Mouse (Mus musculus): ENCODE measurements around the gene Sbf2. TPM values are rescaled to one million over a fixed set of nuclear protein-coding genes. Genes with fewer than 3 reads are reported as not detected.
A peak's percentile ranks its signal among the peaks of the same experiment; 100 is the strongest.

Gene Sbf2
- polyA plus RNA-seq (2014; fragmentation: Nextera tagmentation; extraction: Ambion mirVana): 13.8 and 14.6 TPM in 2 replicates

DNA sequence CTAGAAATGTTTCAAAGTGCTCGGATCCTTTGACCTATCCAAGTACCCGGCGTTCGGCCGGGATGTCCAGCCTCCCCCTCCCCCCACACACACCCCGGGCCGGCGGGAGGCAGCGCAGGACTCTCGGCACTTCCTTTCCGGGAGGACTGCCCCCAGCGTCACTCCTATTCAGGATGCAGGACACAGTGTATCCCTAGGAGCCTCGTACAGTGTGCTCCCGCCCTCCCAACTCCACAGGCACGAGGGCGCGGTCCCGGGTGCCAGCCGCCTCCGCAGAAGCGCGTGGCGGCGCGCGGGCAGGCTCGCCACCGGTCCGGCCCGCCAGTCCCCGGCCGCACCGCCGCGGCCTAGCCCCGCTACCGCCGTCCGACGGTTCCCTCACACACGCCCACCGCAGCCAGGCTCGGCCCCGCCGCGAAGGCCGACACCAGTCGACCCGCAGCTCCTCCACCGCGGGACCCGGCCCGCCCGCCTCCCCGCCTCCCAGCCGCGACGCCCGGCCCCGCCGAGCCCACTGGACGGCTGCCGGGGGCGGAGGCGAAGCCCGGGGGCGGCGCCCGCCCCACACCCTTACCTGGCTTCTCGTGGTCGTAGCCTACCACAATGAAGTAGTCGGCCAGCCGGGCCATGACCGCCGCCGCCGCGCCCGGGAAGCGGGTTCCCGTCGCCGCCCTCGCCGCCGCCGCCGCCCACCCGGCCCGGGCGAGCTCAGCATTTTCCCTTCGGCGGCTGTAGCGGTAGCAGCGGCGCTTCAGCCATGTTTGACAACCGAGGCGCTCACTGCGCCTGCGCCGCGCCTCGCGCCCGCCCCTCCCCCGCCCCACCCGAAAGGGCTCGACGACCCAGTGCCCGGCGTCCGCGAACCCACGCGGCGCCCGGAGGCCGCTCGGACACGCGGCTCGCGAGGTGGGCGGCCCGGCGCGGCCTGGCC, at the start of gene Sbf2:
Gene Sbf2, minus strand, starts transcription at position 790 of the 931 bp plus-strand sequence.
- Histone ChIP-seq H3K4me2 (peak within 1 kb of the TSS; percentile 81), H3K9me3 (ENCODE audit: control insufficient read depth, low read length) (no peaks in the 10 kb centered on the region), H3K9ac (ENCODE audit: low read depth, low read length) (peak within 1 kb of the TSS; percentile 76), H3K27ac (ENCODE audit: low read depth, low read length) (peak within 1 kb of the TSS; percentile 85), H3K4me1 (replicated peaks; ENCODE audit: control insufficient read depth, insufficient read depth, low read length) (peaks cover 11% of the 10 kb centered on the region), H3K4me3 (ENCODE audit: low read depth, low read length) (peak within 1 kb of the TSS; percentile 74), H3K27me3 (replicated peaks; ENCODE audit: control insufficient read depth, insufficient read depth, low read length) (peaks cover 55% of the 10 kb centered on the region), H3K36me3 (ENCODE audit: control insufficient read depth, insufficient read depth, low read length) (no peaks in the 10 kb centered on the region)
- WGBS: 1% methylated on average over 112 of the region's 127 CpGs
- DNase-seq (ENCODE audit: low spot score) (peak; percentile 90), ATAC-seq (replicated peaks; ENCODE audit: low FRiP score) (peak; percentile 83)

DNA sequence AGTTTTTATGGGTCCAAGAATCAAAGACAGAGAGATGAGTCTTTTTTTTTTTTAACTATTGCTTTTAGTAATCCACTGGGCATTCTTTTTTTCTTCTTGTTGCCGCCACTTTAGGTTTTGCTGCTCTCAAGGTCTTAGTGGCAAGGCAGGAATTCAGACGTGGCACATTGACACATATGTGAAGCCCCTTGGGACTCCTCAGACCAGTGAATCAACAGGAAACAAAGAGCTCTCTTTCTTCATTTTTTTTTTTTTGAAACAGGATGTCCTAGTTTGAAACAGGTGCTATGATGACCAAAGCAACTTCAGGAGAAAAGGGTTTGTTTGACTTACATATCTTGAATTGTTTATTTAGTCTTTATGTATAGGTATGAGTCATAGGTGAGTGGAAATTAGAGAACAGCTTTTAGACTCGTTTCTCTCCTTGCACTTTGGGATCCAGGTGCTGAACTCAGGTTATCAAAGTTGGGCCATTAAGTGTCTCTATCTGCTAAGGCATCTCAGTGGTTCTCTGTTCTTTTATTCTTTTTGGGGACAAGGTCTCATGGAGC, 43.7 kb upstream of the Sbf2 start:
- no peak overlapping the region for H3K27ac ChIP-seq (ENCODE audit: low read depth, low read length)
- WGBS: 58% methylated on average over 3 of the region's 3 CpGs
- no peaks in the 10 kb centered on the region for H3K27me3 ChIP-seq (replicated peaks; ENCODE audit: control insufficient read depth, insufficient read depth, low read length)
- H3K36me3 ChIP-seq (ENCODE audit: control insufficient read depth, insufficient read depth, low read length): no peaks in the 10 kb centered on the region
- no peak overlapping the region for H3K4me2 ChIP-seq
- no peaks in the 10 kb centered on the region for H3K9me3 ChIP-seq (ENCODE audit: control insufficient read depth, low read length)
- DNase-seq (ENCODE audit: low spot score): no peak
- H3K9ac ChIP-seq (ENCODE audit: low read depth, low read length): no peak overlapping the region
- ATAC-seq (replicated peaks; ENCODE audit: low FRiP score): no peak
- H3K4me3 ChIP-seq (ENCODE audit: low read depth, low read length): no peak overlapping the region
- H3K4me1 ChIP-seq (replicated peaks; ENCODE audit: control insufficient read depth, insufficient read depth, low read length): no peaks in the 10 kb centered on the region

DNA sequence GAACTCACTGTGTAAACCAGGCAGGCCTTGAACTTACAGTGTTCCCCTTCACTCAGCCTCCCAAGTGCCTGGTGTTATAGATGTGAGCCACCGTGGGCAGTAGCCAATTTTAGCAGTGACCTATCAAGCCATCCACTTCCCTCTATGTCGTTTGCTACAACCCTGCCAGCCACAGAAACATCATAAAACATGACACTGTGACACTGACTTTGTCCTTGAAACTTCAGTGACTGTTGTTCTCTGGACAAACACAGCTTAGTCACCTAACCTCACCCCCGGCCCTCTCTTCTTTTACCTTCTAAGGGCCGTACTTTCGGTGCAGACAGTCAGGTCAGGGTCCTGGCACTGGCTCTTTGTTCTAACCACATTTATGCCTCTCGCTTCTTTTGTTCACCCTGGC, 41.2 kb upstream of the Sbf2 start:
- WGBS: 53% methylated on average over 6 of the region's 6 CpGs
- no peak overlapping the region for H3K27ac ChIP-seq (ENCODE audit: low read depth, low read length)
- no peak overlapping the region for H3K9ac ChIP-seq (ENCODE audit: low read depth, low read length)
- no peak overlapping the region for H3K4me3 ChIP-seq (ENCODE audit: low read depth, low read length)
- no peak overlapping the region for H3K4me2 ChIP-seq
- H3K4me1 ChIP-seq (replicated peaks; ENCODE audit: control insufficient read depth, insufficient read depth, low read length): no peaks in the 10 kb centered on the region
- DNase-seq (ENCODE audit: low spot score): no peak
- ATAC-seq (replicated peaks; ENCODE audit: low FRiP score): no peak
- H3K36me3 ChIP-seq (ENCODE audit: control insufficient read depth, insufficient read depth, low read length): no peaks in the 10 kb centered on the region
- no peaks in the 10 kb centered on the region for H3K27me3 ChIP-seq (replicated peaks; ENCODE audit: control insufficient read depth, insufficient read depth, low read length)
- H3K9me3 ChIP-seq (ENCODE audit: control insufficient read depth, low read length): no peaks in the 10 kb centered on the region

DNA sequence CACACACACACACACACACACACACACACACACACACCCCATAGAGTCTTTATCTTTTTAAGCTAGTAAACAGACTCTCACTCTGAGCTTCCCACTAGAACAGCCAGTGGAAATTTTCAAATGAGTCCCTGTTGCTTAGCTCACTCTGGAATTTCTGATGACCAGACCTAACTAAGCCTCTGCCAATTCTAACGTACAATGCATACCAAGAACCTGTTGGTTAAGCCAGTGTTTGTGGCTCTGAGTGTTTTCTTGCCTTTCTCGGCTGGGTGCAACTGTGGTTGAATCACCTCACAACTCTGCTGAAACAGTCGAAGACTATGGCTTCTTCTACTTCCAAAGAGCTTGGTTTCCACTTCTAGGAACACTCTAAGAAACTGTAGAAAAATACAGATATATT, 40.5 kb upstream of the Sbf2 start:
- WGBS: 66% methylated on average over 3 of the region's 3 CpGs
- DNase-seq (ENCODE audit: low spot score) (no peak), ATAC-seq (replicated peaks; ENCODE audit: low FRiP score) (no peak)
- no peak overlapping the region for H3K4me2 ChIP-seq
- H3K9ac ChIP-seq (ENCODE audit: low read depth, low read length): no peak overlapping the region
- no peak overlapping the region for H3K4me3 ChIP-seq (ENCODE audit: low read depth, low read length)
- no peak overlapping the region for H3K27ac ChIP-seq (ENCODE audit: low read depth, low read length)
- H3K9me3 ChIP-seq (ENCODE audit: control insufficient read depth, low read length): no peaks in the 10 kb centered on the region
- no peaks in the 10 kb centered on the region for H3K27me3 ChIP-seq (replicated peaks; ENCODE audit: control insufficient read depth, insufficient read depth, low read length)
- no peaks in the 10 kb centered on the region for H3K36me3 ChIP-seq (ENCODE audit: control insufficient read depth, insufficient read depth, low read length)
- H3K4me1 ChIP-seq (replicated peaks; ENCODE audit: control insufficient read depth, insufficient read depth, low read length): no peaks in the 10 kb centered on the region

DNA sequence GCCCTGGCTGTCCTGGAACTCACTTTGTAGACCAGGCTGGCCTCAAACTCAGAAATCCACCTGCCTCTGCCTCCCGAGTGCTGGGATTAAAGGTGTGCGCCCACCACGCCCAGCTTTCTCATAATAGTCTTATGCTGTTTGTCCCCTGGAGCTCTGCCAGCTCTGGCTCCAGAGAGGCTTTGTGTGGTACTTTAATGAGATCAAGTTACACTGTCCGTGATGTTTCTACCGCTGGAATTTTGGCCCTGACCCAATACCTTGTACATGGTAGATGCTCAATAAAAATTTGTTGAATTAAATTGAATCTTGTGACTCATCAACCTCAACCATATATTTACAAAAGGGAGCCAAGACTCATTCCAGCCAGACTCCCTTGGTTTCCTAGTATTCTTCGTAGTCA, 36.4 kb upstream of the Sbf2 start:
- H3K4me2 ChIP-seq: no peak overlapping the region
- H3K36me3 ChIP-seq (ENCODE audit: control insufficient read depth, insufficient read depth, low read length): no peaks in the 10 kb centered on the region; the same call in 1 of the 2 replicates
- DNase-seq (ENCODE audit: low spot score): no peak
- 80% methylated on average over 6 of the region's 6 CpGs for WGBS
- H3K4me3 ChIP-seq (ENCODE audit: low read depth, low read length): no peak overlapping the region
- H3K4me1 ChIP-seq (replicated peaks; ENCODE audit: control insufficient read depth, insufficient read depth, low read length): no peaks in the 10 kb centered on the region; the same call in 1 of the 2 replicates
- peaks cover 5% of the 10 kb centered on the region; the same call in 1 of the 2 replicates for H3K9me3 ChIP-seq (ENCODE audit: control insufficient read depth, low read length)
- H3K27me3 ChIP-seq (replicated peaks; ENCODE audit: control insufficient read depth, insufficient read depth, low read length): no peaks in the 10 kb centered on the region
- ATAC-seq (replicated peaks; ENCODE audit: low FRiP score): no peak
- no peak overlapping the region for H3K9ac ChIP-seq (ENCODE audit: low read depth, low read length)
- no peak overlapping the region for H3K27ac ChIP-seq (ENCODE audit: low read depth, low read length)

DNA sequence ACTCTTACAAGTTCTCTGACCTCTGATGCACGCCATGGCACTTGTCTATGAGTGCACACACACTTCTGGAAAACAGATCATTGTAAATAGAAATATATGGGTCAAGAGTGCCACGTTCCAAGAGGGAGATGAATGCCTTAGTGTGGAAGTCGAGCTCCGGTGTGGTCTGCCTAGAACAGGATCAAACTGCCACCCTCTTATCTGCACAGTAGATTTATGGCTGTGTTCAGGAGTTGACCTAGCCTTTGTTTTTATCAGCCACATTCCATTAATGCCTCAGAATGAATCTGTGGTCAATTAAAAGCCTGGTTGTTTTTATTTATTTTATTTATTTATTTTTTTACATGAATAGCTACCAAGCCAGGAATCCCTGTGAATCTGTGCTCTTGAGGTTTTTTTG, 35.8 kb upstream of the Sbf2 start:
- WGBS: 57% methylated on average over 4 of the region's 4 CpGs
- Histone ChIP-seq H3K4me3 (ENCODE audit: low read depth, low read length) (no peak overlapping the region), H3K27me3 (replicated peaks; ENCODE audit: control insufficient read depth, insufficient read depth, low read length) (no peaks in the 10 kb centered on the region), H3K27ac (ENCODE audit: low read depth, low read length) (no peak overlapping the region), H3K36me3 (ENCODE audit: control insufficient read depth, insufficient read depth, low read length) (no peaks in the 10 kb centered on the region; the same call in 1 of the 2 replicates), H3K4me1 (replicated peaks; ENCODE audit: control insufficient read depth, insufficient read depth, low read length) (no peaks in the 10 kb centered on the region; the same call in 1 of the 2 replicates), H3K4me2 (no peak overlapping the region), H3K9me3 (ENCODE audit: control insufficient read depth, low read length) (peaks cover 5% of the 10 kb centered on the region; the same call in 1 of the 2 replicates), H3K9ac (ENCODE audit: low read depth, low read length) (no peak overlapping the region)
- DNase-seq (ENCODE audit: low spot score) (no peak), ATAC-seq (replicated peaks; ENCODE audit: low FRiP score) (no peak)

DNA sequence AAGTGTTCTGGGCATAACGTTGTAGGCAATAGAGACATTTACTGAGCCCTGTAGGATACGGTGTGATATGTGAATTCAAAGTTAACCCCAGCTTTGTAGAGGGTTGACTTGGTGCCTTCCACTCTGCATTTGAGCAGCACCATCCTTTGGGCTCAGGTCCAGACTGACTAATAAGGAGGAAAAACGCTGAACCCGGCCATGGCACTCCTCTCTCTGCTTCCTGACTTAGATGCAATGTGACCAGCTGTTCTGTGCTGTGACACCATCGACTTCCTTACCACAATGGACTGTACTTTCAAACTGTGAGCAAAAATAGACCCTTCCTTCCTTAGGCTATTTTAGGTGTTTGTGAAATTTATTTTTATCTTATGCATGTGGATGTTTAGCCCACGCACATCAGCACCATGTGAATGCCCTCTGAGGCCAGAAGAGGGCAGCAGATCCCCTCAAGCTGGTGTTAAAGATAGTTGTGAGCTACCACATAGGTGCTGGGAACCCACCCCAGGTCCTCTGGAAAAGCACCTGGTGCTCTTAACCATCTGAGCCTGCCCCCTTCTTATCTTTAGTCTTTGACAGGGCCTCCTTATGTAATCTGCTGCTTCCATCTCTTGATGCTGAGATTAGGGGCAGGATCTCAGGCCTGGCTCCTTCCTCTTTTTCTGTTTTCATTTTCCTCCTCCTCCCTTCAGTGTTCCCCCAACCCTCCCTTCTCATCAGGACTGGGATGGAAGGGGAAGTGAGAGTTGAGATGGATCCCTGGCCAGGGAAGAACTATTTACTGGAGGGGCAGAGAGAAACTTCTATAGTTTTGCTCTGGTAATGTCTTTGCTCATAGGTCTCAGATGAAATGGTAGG, 34.6 kb upstream of the Sbf2 start:
- DNase-seq (ENCODE audit: low spot score) (no peak), ATAC-seq (replicated peaks; ENCODE audit: low FRiP score) (no peak)
- no peak overlapping the region for H3K4me2 ChIP-seq
- no peak overlapping the region for H3K27ac ChIP-seq (ENCODE audit: low read depth, low read length)
- H3K4me3 ChIP-seq (ENCODE audit: low read depth, low read length): no peak overlapping the region
- no peaks in the 10 kb centered on the region; the same call in 1 of the 2 replicates for H3K36me3 ChIP-seq (ENCODE audit: control insufficient read depth, insufficient read depth, low read length)
- H3K27me3 ChIP-seq (replicated peaks; ENCODE audit: control insufficient read depth, insufficient read depth, low read length): no peaks in the 10 kb centered on the region
- H3K4me1 ChIP-seq (replicated peaks; ENCODE audit: control insufficient read depth, insufficient read depth, low read length): no peaks in the 10 kb centered on the region; the same call in 1 of the 2 replicates
- WGBS: 68% methylated on average over 6 of the region's 6 CpGs
- H3K9me3 ChIP-seq (ENCODE audit: control insufficient read depth, low read length): peaks cover 5% of the 10 kb centered on the region; the same call in 1 of the 2 replicates
- no peak overlapping the region for H3K9ac ChIP-seq (ENCODE audit: low read depth, low read length)

DNA sequence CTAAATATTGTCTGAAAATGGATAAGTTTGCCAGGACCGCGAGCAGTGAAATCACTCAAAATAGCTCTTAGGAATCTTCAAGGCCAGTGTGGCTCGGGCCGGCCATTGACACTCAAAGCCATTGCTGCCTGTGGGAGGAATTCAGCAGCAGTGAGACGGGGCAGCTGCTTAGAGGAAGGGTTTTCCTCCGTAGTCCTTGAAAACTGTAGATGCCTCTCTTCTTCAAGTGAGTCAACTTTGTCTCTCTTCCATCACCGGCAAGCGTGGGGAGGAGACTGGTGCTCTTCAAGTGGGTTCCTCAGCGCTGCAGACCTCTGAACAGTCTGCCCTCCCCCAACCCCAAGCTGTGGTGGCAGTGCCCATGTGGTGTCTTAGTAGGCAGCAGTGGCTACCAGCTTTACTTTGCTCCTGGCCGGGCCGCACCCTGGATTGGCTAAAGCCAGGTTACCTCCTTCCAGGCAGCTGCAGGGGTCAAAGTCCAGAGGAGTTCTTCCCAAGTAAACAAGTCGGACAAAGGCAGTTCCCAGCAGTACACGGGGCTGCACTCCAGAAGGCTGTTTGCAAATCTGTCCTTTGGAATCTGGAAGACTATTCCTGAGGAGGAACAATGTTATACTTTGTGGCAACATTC, 33.8 kb upstream of the Sbf2 start:
- no peaks in the 10 kb centered on the region for H3K27me3 ChIP-seq (replicated peaks; ENCODE audit: control insufficient read depth, insufficient read depth, low read length)
- ATAC-seq (replicated peaks; ENCODE audit: low FRiP score) (0 out of 2 replicates have a peak, but pooled peaks have one; percentile 31), DNase-seq (ENCODE audit: low spot score) (no peak)
- H3K36me3 ChIP-seq (ENCODE audit: control insufficient read depth, insufficient read depth, low read length): no peaks in the 10 kb centered on the region; the same call in 1 of the 2 replicates
- H3K4me2 ChIP-seq: no peak overlapping the region
- no peak overlapping the region for H3K4me3 ChIP-seq (ENCODE audit: low read depth, low read length)
- no peak overlapping the region for H3K9ac ChIP-seq (ENCODE audit: low read depth, low read length)
- H3K9me3 ChIP-seq (ENCODE audit: control insufficient read depth, low read length): peaks cover 5% of the 10 kb centered on the region; the same call in 1 of the 2 replicates
- H3K27ac ChIP-seq (ENCODE audit: low read depth, low read length): no peak overlapping the region
- H3K4me1 ChIP-seq (replicated peaks; ENCODE audit: control insufficient read depth, insufficient read depth, low read length): no peaks in the 10 kb centered on the region; the same call in 1 of the 2 replicates
- WGBS: 65% methylated on average over 13 of the region's 13 CpGs

All from liver, embryonic 11.5 days (tissue).